Mouse (Mus musculus): Measurements from ENCODE around the gene Plekhh2.

DNA sequence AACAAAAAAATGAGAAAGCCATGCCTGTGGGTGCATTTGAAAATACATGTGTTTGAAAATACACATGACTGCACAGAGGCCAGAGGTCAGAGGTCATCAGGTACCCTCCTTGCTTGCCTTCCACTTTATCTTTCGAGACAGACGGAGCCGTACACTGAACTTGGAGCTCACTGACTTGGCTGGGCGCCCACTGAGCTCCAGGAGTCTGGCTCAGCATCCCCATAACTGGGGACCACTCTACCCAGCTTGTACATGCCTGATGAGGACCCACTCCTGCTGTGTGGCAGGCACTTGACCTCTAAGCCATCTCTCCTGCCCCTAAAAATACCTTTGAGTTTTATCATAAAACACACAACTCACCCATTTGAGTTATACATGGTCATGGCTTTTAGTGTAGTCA lies 2.5 kb upstream of the Plekhh2 start:
- TF ChIP-seq ETS1 (IDR thresholded peaks at IDR 0.05; ENCODE audit: low read depth, low read length) (no peak), MYC (IDR thresholded peaks at IDR 0.05; ENCODE audit: low read depth, low read length) (no peak), CTCF (IDR thresholded peaks at IDR 0.05 in 2 of 3, conservative IDR thresholded peaks at IDR 0.05 in 1 of 3; ENCODE audit: control insufficient read depth in 1 of 3, insufficient read depth in 1 of 3, low read depth in 2 of 3, low read length in 3 of 3, poor library complexity in 1 of 3, severe bottlenecking in 1 of 3) (no peak), MAZ (IDR thresholded peaks at IDR 0.05; ENCODE audit: low read depth, low read length) (no peak), NRF1 (IDR thresholded peaks at IDR 0.05; ENCODE audit: insufficient read depth, low read depth, low read length, poor library complexity, severe bottlenecking) (no peak), TCF12 (IDR thresholded peaks at IDR 0.05; ENCODE audit: low read depth, low read length) (no peak), POLR2A (IDR thresholded peaks at IDR 0.05; ENCODE audit: control insufficient read depth in 1 of 2, insufficient read depth in 1 of 2, low read depth in 1 of 2, low read length in 2 of 2, poor library complexity in 1 of 2) (no peak), CHD2 (IDR thresholded peaks at IDR 0.05; ENCODE audit: low read length) (no peak), RAD21 (IDR thresholded peaks at IDR 0.05; ENCODE audit: low read depth, low read length) (no peak), ZKSCAN1 (IDR thresholded peaks at IDR 0.05; ENCODE audit: low read depth, low read length) (no peak), POLR2AphosphoS2 (IDR thresholded peaks at IDR 0.05; ENCODE audit: low read length) (no peak), GATA1 (IDR thresholded peaks at IDR 0.05; ENCODE audit: low read depth, low read length) (no peak)

All from MEL (cell line).